Mouse (Mus musculus) C2C12 (cell line): Measurements from ENCODE around the gene Camk2n1.

Experiments
- CTCF ChIP-seq: IDR thresholded peaks from one replicate; pipeline ENCODE4 v1.5.1; 2011; ENCODE audit not compliant: control insufficient read depth, insufficient read depth, insufficient read length
- MAX ChIP-seq: IDR thresholded peaks from one replicate; pipeline ENCODE4 v1.6.1; 2011; ENCODE audit warnings: mild to moderate bottlenecking, control low read depth
- MYOD1 ChIP-seq: IDR thresholded peaks from one replicate; pipeline ENCODE4 v1.6.1; 2011; ENCODE audit warnings: low read depth; ENCODE audit not compliant: control insufficient read depth, insufficient read length
- MYOG ChIP-seq: IDR thresholded peaks from one replicate; pipeline ENCODE4 v1.6.1; 2011; ENCODE audit not compliant: control insufficient read depth, insufficient read length; ENCODE audit errors: extremely low read depth
- USF1 ChIP-seq: IDR thresholded peaks from one replicate; pipeline ENCODE4 v1.6.1; 2011; ENCODE audit warnings: low read depth, mild to moderate bottlenecking, control low read depth, moderate library complexity

- TF ChIP-seq MAX (no peak), CTCF (no peak), USF1 (no peak), MYOD1 (no peak), MYOG (no peak)
Measured at GRCm38 (mm10) chr4:138505171-138505870, 51.2 kb downstream of the Camk2n1 start.
